Mouse (Mus musculus) layer of hippocampus, adult 9-10 months (tissue): ENCODE measurements at regions not wholly inside any gene's neighbourhood (a gene's known extent, or its start where the extent isn't known, plus 50 kb on each side); places are given as distances from the start of the nearest gene placed in this dataset.

Experiments used
- DNase-seq: peaks from one replicate; pipeline ENCODE4 v3.0.0; 2022; ENCODE audit warnings: low spot score

DNA sequence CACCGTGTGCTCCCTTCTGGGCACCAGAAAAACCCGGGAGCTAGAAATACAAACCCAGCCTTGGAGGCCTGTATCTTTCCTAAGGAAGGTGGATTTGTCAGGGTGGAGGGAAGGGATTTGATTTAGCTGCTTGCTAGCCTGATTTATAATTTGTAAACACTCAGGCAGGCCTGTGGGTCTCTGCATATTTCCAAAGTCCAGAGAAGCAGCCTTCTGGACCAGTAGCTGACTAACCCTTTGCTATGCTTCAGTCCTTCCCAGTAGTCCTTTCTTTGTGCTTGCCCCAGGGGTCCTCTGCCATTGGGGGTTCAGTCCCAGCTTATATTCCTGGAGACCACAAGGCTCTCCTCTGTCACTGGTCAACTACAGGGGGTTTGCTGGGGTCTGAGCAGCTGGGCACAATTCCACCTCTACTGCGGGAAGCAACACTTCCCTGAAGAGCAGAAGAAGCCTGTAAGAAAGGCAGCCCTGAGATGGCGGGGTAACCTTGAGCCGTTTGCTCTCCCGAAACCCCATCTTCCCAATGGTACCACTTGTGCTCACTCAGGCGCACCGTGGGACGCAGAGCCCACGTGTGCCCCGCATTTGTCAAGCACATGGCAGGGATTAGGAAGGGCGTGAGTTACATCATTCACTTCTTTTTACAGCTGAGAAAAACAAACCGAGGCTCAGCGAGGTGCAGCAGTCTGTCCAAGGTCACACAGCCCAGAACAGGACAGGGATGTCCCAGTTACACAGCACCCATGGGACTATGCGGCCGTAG, 85.7 kb downstream of the 1700001O22Rik start:
- DNase-seq: no peak

DNA sequence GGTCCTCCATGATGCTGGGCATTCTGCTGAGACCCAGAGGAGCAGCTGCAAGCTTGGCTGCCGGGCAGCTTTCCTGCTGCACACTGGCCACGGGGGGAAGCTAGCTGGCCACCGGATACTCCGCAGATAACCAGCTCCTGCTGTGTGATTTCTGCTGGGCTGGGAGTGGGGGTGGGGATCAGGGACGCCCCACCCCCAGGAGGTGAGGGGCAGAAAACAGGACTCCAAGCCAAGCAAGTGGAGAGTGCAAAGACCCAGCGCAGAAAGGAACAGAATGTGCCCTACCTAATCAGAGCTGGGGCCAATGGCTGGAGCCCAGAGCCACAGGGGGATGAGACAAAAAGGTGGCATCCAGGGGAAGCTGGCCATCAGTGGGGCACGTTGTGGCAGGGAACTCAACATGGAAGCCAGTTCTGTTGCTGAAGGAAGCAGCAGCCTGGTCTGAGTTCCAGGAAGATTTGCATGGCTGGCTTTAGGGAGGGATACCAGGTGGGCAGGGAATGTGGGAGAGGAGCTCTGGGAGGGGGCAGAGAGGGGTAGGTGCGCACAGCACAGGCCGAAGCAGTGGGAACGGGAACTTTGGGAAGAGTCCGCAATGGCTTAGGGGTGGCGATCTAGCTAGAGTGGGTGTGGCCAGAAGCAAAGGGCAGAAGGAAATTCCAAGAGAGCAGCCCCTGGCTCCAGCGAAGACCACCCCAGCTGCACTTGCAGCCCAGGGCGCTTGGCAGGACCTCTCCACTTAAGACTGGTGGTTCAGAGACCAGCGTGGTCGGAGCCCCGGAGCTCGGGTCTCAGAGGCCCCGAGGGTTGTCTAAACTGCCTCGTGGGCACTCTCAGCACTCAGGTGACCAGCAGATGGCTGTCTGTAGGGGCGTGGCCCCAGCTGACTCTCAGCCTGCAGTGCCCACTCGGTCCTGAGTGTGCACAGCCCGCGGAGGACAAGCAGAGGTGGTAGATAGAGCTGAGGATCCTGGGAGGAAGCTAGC, 86.6 kb downstream of the 1700001O22Rik start:
- DNase-seq: no peak

DNA sequence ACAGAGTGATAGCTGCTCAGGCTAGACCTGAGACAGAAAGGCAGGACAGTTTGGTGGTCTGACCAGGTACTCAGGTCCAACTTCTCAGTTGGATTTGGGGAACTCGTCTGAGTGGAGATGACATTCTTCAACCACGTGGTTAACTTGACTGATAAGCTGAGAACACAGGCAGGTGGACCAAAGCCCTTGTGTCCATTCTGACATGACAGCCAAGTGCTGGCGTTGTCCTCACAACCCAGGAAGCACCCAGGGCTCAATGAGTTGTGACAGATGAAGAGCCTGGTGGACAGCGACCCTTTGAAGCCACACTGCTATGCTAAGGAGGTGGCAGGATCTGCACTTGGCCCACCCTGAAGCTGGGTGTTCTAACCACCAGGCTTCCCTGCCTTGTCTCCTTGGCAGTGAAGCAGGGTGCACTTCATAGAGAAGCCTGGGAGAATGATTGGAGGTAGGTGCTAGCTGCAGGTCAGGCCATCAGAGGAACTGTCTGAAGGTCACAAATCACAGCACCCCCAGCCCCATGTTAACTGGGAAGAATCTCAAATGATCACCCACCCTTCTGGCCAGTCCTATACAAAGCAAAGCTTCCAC, 87.6 kb downstream of the 1700001O22Rik start:
- DNase-seq: no peak

DNA sequence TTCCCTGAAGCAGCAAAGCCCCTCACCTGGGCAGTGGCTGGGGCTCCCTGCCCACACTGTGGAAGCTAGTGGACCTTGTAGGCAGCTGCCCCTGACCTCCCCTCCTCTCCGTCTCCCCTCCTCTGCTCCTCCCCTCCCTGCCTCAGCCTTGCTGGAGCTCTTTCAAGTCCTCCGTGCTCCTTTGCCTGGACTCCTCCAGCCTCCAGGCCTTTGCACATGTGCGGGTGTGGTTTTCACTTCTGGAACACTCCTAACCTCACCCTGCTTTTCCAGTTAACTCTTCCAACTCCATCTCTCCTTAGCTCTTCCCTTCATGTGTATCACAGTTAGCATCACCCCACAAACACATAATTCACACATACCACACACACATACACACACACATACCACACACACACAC, 89.9 kb downstream of the 1700001O22Rik start:
- no peak for DNase-seq

DNA sequence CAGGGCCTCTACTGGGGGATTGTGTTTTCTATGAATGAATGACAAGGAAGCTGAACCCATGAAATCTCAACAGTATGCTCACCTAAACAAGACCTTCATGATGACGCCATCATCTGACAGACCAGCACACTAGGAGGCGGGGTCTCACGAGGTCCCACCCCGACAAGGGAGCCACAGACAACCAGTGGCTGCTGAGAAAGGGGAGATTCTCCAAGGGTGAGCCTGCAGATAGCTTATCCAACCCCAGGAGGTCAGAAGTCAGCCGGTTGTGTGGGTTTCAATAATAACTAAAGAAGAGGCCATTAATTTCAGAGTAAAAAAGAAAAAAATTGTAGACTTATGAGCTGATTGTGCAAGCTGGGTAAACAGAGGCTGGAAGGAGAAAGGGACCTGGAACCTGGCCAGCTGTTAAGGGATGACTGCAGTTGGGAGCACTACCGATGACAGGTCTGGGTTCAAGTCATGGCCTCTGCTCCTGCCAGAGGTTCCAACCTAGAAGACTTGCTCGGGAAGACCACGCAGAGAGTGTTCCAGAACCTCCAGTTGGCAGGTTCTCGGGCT, 90.5 kb downstream of the 1700001O22Rik start:
- no peak for DNase-seq

DNA sequence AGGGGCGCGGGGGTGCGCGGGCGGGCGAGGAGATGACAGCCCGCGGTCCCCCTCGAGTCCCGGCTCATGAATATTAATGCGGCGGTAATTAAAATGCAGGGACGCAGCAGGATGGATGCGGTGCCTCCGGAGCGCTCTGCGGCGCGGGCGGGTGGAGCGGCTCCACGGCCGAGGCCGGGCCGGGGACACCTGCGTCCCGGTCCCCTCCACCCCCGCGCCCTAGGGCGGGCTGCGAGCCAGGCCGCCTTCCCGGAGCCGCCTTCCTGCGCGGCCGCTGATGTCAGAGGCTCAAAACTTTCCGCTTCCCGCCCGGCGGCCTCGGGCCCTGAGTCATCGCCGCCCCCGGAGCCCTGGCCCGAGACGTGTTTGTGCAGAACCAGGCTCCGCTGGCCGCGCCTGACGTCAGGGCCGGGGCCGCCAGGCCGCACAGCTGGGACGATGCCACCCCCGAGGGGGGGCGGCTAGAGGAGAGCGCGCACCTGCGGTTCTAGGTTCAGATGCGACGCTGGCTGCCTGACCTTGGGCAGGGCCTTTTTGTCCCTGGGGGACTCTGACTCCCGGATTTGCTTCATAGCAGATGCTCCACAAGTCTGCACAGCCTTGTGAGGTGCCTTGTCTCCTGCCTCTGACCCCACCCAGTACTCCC, 91.5 kb downstream of the 1700001O22Rik start:
- no peak for DNase-seq

DNA sequence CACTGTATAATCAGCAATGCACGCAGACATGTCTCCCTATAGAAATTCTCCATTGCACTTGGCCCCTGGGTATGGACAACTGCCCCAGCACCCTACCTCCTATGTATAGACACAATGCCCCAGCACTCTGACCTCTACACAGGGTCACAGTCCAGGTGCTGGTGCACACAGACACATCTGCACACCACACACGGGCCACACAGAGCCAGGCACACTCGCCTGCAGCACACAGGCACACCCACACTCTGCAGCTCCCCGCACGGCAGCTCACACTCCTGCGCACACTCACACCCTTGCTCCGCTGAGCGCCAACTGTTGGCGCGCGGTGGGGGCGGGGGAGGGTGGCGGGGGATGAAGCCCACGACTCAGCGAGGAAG, 92.0 kb downstream of the 1700001O22Rik start:
- DNase-seq: no peak

DNA sequence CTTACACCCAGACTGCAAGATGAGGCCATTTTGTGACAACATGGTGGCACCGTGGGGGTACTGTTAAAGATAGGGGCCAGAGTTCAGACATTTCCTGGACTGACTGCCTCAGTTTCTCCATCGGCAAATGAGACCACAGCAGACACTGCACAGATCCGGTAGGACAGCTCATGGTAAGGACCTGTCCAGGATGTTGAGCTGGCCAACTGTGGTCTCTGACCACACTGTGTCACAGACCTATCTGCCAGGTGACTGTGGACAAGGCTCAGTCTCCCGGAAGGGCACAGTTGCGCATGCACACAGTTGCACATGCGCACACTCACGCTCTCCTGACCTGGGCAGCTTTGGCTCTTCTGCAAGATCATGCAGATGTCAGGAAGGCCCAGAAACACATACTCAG, 92.6 kb downstream of the 1700001O22Rik start:
- no peak for DNase-seq

DNA sequence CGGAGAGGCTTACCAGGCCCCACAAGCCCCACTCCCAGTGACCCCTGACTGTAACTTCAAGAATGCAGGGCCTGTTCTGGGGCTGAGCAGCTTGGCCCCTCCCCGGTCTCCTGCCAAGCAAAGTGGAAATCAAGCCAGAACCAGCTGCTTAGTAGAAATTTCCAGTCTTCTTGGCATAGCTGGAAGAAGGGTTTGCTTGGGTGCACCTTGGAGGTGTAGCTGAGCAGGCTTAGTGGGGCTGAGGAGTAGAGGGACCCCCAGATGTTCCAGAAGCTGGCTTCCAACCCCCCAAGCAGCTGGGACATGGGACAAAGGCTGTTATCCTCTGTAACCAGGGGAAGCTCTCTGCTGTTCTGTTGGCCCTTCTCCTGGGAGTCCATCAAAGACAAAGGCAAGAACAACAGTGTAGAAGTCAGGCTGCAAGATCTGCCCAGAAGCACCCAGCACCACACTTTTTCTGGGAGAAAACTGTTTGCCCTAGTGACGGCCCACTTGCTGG, 94.0 kb downstream of the 1700001O22Rik start:
- no peak for DNase-seq

DNA sequence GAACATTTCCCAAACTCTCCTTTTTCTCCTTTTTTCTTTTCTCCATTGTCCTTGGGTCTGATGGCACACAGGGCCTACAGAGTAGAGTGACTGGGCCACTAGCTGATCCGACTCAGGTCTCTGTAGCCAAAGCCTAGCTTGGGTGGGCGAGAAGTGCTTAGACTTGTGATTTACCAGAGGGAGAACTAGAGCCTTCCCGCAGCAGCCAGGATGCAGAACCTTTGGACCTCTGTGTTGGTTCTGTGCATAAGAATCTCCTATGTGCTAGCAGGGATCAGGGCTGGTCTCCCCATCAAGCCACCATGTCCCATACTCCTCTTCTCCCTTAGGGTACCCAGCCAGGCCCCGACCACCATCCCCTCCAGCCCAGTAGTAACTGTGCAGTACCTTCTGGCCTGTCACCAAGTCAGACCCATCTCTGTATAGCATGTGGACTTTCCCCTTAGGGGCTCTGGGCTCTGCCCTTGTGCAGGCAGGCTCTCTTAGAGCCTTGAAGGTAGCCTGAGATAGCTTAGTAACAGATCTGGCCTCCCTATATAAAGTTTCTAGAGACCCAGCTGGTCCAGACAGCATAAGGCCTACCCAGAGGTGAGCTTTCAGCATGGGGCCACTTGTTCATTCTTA, 94.6 kb downstream of the 1700001O22Rik start:
- no peak for DNase-seq

DNA sequence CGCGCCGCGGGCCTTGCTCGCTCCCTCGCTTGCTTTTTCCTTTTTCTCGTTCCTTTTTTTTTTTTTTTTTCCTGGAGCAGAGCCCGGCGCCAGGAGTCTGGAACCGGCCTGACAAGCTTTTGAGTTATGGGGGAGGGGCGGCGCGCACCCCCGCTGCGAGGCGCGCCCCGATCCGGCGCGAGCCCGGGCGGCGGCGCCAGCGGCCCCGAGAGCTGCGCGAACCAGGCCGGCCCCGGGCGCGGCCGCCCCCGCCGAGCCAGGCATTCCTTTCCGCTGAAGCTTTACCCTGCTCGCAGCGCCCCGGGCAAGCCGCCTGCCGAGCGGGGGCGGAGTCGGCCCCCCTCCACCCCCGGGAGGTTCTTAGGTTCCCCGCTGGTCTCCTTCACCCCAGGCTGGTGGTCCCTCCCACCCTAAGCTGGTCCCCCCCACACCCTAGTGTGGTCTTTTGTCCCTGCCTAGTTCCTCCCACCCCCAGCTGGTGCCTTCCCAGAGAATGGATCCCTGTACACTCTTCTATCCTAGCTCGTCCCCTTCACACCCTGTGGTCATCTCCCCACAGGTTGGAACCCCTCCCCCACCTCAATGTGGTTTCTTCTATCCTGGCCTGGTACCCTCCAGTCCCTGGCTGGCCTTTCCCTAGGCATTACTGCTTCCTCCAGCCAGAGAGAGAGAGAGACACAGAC, 95.3 kb downstream of the 1700001O22Rik start:
- no peak for DNase-seq

DNA sequence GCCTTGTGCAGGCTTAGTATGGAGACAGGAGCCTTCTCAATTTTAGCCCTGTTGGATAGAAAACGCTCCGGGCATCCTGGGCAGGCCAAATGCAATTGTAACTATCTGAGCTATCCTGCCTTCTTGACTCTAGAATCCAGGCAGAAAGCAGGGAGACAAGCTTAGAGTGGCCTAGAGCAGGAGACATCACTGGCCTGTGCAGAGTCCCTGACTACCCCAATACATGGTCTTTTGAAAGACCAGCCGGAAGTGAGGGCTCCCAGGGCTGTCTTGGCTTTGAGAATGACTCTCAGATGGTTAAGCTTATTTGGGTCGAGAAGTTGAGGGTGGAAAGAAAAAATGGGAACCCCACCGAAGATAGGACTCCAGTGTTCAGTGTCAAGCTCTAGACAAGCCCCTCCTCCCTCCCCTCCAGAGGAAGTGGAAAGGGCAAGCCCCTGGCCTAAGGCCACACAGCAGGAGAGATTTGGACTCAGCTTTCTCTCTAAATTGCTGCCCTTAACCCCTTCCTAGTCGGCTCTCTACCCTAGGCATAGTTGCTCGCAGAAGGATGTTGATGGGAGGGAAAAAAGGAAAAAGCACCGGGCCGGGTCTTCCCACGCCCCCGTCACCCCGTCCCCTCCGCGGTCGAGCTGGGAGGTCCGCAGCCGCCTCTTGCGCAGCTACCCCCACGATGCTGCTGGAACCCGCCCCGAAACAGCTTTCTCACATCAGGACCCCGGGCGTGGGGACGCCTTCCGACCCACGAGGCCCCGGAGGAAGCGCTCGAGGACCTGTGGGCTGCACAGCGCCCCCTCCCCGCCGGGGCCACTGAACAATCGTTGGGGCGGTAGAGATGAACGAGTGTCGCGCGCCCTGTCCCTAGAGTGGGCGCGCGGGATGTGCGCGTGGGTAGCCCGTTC, 96.1 kb downstream of the 1700001O22Rik start:
- no peak for DNase-seq

DNA sequence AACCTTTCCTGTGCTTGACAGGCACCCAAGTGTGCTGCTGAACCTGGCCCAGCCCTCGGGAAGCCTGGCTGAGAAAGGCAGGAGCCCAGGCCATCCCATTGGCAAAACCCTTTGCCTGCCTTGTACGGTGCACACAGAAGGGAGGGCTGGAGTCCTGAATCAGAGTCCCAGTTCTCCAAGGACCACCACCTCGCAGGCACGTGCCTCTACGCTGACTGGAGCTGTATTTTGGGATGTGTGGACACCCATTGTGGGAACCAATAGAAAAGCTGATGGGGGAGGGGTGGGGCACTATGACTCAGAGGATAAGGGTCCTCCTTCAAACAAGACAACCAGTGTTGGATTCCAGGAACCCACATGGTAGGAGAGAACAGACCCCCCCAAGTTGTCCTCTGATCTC, 97.4 kb downstream of the 1700001O22Rik start:
- DNase-seq: no peak

DNA sequence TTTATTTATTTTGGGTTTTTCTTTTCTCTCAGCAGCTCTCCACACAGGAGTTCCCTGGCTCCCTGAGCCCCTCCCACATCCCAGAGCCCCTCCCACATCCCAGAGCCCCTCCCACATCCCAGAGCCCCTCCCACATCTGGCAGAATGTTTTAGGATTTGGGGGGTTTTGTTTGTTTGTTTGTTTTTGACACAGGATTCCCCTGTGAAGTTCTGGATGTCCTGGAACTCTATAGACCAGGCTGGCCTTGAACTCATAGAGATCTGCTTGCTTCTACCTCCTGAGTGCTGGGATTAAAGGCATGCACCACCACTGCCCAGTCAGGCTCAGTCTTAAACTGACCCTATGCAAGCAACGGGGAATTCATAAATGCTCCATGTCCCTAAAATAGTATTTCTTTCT, 100.2 kb downstream of the 1700001O22Rik start:
- no peak for DNase-seq

DNA sequence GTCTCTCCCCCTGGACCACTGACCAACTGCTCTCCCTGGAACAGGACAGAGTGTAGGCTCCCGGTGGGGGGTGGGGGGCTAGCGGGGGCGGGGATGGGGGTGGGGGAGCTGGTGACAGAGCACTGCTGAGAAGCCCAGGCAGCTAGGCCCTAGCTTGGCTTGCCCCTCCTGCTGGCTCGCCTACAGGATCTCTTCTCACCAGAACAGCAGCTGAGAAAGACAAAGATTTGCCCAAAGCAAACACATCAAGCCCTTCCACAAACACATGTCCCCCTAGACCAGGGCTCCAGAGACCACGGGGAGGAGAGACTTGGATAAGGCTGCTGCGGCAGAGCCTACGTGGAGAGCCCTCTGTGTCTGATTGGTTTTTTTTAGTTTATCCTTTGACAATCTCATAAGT, 100.8 kb downstream of the 1700001O22Rik start:
- no peak for DNase-seq

DNA sequence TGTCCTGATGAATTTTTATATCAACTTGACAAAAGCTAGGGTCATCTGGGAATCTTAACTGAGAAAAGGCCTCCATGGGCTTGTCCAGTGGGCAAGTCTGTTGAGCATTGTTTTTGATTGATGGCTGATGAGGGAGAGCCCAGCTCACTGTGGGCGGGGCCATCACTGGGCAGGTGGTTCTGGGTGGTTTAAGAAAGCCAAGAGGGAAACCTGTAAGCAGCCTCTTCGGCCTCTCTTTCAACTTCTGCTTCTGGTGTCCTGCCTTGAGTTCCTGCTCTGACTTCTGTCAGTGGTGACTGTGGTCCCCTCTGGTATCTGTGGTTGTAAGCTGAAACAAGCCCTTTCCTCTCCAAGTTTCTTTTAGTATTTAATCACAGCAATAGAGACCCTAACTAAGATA, 102.6 kb downstream of the 1700001O22Rik start:
- no peak for DNase-seq

DNA sequence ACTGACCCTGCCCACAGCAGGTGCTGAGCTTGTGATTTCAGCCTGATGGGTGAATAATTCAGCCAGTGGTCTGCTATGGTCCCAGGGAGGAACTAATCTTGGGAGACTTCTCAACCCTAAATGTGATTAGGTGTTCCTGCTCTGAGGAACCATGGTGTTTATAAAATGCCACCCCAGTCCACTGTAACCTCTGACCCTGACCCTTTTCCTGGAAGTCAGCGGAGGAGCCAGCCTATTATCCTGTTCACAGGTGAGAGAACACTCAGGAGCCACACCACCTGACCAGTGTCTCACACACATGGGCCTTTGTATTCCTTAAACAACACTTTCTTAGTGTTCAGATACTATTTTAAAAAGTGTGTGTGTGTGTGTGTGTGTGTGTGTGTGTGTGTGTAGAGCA, 103.0 kb downstream of the 1700001O22Rik start:
- DNase-seq: no peak

DNA sequence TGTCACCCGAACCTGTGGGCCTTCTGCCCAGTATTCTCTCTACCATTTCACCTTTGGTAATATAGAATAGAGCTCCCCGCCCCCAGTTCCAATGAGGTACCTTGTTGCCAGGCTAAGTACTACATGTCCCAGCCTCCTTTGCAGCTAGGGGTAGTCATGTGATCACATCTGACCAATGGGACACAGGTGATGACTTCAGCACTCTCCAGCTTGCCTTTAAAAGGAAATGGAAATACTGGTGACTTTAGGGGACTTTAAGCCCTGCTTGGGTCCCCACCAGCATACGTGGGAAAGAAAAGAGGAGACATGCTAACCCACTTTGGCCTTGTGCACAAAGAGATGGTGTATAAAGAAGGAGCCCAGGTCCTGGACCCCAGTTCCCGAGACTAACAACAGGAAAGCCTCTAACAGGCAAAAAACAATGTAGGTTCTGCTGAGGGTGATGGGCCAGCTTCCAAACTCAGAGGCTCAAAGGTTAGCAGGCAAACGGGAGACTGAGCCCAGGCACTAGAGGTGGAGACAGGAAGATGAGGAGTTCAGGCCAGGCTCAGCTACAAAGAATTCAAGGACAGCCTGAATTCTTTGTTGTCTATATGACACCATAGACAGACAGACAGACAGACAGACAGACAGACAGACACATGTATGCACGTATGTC, 103.5 kb downstream of the 1700001O22Rik start:
- peak; percentile 90 for DNase-seq
